Mouse (Mus musculus): ENCODE measurements around the gene 4930505A04Rik.
"Not testable (repeated sequence)": the region's sequence is repeated elsewhere in the genome, so short reads cannot be mapped to it uniquely, and the experiment has no call there.

4930505A04Rik gene

GRCm38 (mm10) chr11:30471751-30472593 is at the start of gene 4930505A04Rik:
TSS of gene 4930505A04Rik (minus strand) at chr11:30471827.
- DNase-seq = peak; percentile 62

GRCm38 (mm10) chr11:30517133-30517532 is 45.5 kb upstream of the 4930505A04Rik start:
- DNase-seq = no peak

- DNase-seq = no peak
Observed at GRCm38 (mm10) chr11:30508178-30508577, 36.6 kb upstream of the 4930505A04Rik start.

GRCm38 (mm10) chr11:30498738-30499355 is 27.2 kb upstream of the 4930505A04Rik start:
- DNase-seq = no peak

GRCm38 (mm10) chr11:30497151-30497550 is 25.5 kb upstream of the 4930505A04Rik start:
- no peak for DNase-seq

- no peak for DNase-seq
Observed at GRCm38 (mm10) chr11:30491515-30492260, 20.1 kb upstream of the 4930505A04Rik start.

- no peak for DNase-seq
Observed at GRCm38 (mm10) chr11:30488183-30488582, 16.6 kb upstream of the 4930505A04Rik start.

GRCm38 (mm10) chr11:30483286-30483685 is 11.7 kb upstream of the 4930505A04Rik start:
- no peak for DNase-seq

- DNase-seq = no peak
Observed at GRCm38 (mm10) chr11:30471187-30471586, 440 bp downstream of the 4930505A04Rik start.

- DNase-seq = no peak
Observed at GRCm38 (mm10) chr11:30454331-30454730, 17.3 kb downstream of the 4930505A04Rik start.

GRCm38 (mm10) chr11:30448126-30448525 is 23.5 kb downstream of the 4930505A04Rik start:
- no peak for DNase-seq

GRCm38 (mm10) chr11:30447561-30447960 is 24.1 kb downstream of the 4930505A04Rik start:
- no peak for DNase-seq

GRCm38 (mm10) chr11:30444192-30444905 is 27.3 kb downstream of the 4930505A04Rik start:
- not testable (repeated sequence) for DNase-seq

GRCm38 (mm10) chr11:30443746-30444145 is 27.9 kb downstream of the 4930505A04Rik start:
- no peak for DNase-seq

- no peak for DNase-seq
Observed at GRCm38 (mm10) chr11:30433256-30433950, 38.2 kb downstream of the 4930505A04Rik start.

GRCm38 (mm10) chr11:30405581-30405980 is 66.0 kb downstream of the 4930505A04Rik start:
- DNase-seq = no peak

- no peak for DNase-seq
Observed at GRCm38 (mm10) chr11:30404619-30405200, 66.9 kb downstream of the 4930505A04Rik start.

GRCm38 (mm10) chr11:30394351-30394750 is 77.3 kb downstream of the 4930505A04Rik start:
- DNase-seq = no peak

- DNase-seq = no peak
Observed at GRCm38 (mm10) chr11:30383076-30383475, 88.6 kb downstream of the 4930505A04Rik start.
